Mouse (Mus musculus) intestine, postnatal 0 days (tissue): ENCODE measurements around the gene Dbnl. TPM values are rescaled to one million over a fixed set of nuclear protein-coding genes. Genes with fewer than 3 reads are reported as not detected.

Experiments
- ATAC-seq: fragments of 200-750 bp; cut with Nextera tagmentation; 2 replicates; pipeline ENCODE4 v1.8.0; 2017; ENCODE audit warnings: mild to moderate bottlenecking, moderate TSS enrichment, moderate library complexity
- H3K27ac ChIP-seq: fragments of 300-500 bp; sonication (generic); 2 replicates; pipeline ENCODE4 v1.5.1; 2014; ENCODE audit warnings: mild to moderate bottlenecking, low read depth, low read length, moderate library complexity
- H3K27me3 ChIP-seq: fragments of 300-500 bp; sonication (generic); replicated peaks from 2 replicates; pipeline ENCODE4 v1.6.1; 2014; ENCODE audit warnings: low read length, mixed read lengths; ENCODE audit not compliant: control insufficient read depth, insufficient read depth
- H3K36me3 ChIP-seq: fragments of 300-500 bp; sonication (generic); 2 replicates; pipeline ENCODE4 v1.6.1; 2014; ENCODE audit warnings: mild to moderate bottlenecking, moderate library complexity; ENCODE audit not compliant: control insufficient read depth, insufficient read depth
- H3K4me1 ChIP-seq: fragments of 300-500 bp; sonication (generic); replicated peaks from 2 replicates; pipeline ENCODE4 v1.6.1; 2014; ENCODE audit warnings: antibody characterized with exemption, low read length, mixed read lengths; ENCODE audit not compliant: control insufficient read depth, insufficient read depth
- H3K4me2 ChIP-seq: fragments of 300-500 bp; sonication (generic); replicated peaks from 2 replicates; pipeline ENCODE4 v1.6.1; 2014; ENCODE audit warnings: low read depth, mild to moderate bottlenecking, moderate library complexity
- H3K4me3 ChIP-seq: fragments of 300-500 bp; sonication (generic); 2 replicates; pipeline ENCODE4 v1.5.1; 2014; ENCODE audit warnings: low read depth, low read length
- H3K9ac ChIP-seq: fragments of 300-500 bp; sonication (generic); 2 replicates; pipeline ENCODE4 v1.6.1; 2014; ENCODE audit warnings: mild to moderate bottlenecking, low read depth, low read length
- H3K9me3 ChIP-seq: fragments of 300-500 bp; sonication (generic); 2 replicates; pipeline ENCODE4 v1.6.1; 2016; ENCODE audit warnings: mixed run types; ENCODE audit not compliant: control insufficient read depth
- CTCF ChIP-seq: sonication (generic); IDR thresholded peaks from 2 replicates; pipeline ENCODE4 v1.5.1; 2016; ENCODE audit warnings: low read depth, mild to moderate bottlenecking, control low read depth, antibody characterized with exemption, moderate library complexity
- WGBS: fragments of 180-500 bp; shearing (Covaris S2); extraction: QIAGEN DNeasy Blood & Tissue Kit; methylation state at CpG from one replicate; pipeline ENCODE4 v1.1.7; 2014; 5-methylcytosine and 5-hydroxymethylcytosine counted together
- polyA plus RNA-seq: library from polyadenylated mRNA; unstranded; fragments of >200 nt; fragmentation: Nextera tagmentation; extraction: Ambion mirVana; gene quantifications from 2 replicates; pipeline ENCODE4 v1.2.1, GENCODE M21; 2015

The Dbnl gene
- polyA plus RNA-seq, 1 experiment from 2014 or later, result 93.0 TPM

DNA sequence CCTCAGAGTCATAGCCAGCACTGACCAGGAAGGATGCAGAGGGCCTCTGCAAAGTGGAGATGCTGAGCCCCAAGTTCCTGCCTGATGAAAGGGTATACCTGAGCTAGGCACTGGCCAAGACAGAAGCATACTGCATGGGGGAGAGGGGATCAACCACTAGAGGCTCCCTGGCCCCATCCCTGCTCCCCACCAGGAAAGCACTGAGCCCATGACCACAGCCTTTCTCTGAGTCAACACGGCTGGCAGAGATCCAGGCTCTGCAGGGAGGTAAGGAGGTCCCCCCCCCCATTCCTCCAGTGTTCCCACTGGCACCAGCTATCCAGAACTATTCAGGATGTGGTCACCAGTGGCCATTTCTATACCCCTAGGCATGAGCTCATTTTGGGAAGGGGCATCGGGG lies 61.0 kb downstream of the Dbnl start:
- Histone ChIP-seq H3K4me2 (no peak overlapping the region), H3K27ac (no peak overlapping the region), H3K36me3 (no peaks in the 10 kb centered on the region), H3K9ac (no peak overlapping the region), H3K27me3 (no peaks in the 10 kb centered on the region), H3K4me3 (no peak overlapping the region), H3K4me1 (no peaks in the 10 kb centered on the region), H3K9me3 (no peaks in the 10 kb centered on the region)
- no peak for ATAC-seq
- 72% methylated on average over 2 of the region's 2 CpGs for WGBS
- TF ChIP-seq CTCF, result no peak

DNA sequence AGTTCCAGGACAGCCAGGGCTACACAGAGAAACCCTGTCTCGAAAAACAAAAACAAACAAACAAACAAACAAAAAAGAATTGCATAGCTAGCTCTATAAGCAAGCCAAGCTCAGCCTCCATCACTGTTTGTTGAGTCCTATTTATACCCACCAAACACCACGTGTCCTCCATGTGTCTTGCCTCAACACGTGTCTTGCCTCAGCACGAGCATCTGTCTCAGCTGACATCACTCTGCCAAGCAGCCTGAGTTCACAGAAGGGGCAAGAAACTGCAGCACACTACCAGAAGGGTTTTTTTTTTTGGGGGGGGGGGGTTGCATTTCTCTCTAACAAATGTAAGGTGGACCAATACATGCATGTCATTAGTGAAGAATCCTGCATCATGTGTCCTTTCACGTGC lies 62.2 kb downstream of the Dbnl start:
- H3K9me3 ChIP-seq, result no peaks in the 10 kb centered on the region
- WGBS, result 71% methylated on average over 5 of the region's 5 CpGs
- no peak overlapping the region for H3K9ac ChIP-seq
- no peaks in the 10 kb centered on the region for H3K36me3 ChIP-seq
- H3K4me2 ChIP-seq, result no peak overlapping the region
- H3K27ac ChIP-seq, result no peak overlapping the region
- no peak overlapping the region for H3K4me3 ChIP-seq
- ATAC-seq, result no peak
- no peaks in the 10 kb centered on the region for H3K4me1 ChIP-seq
- TF ChIP-seq CTCF, result no peak
- no peaks in the 10 kb centered on the region for H3K27me3 ChIP-seq

Other genes starting within 250 kb of the Dbnl start
- 4.7 and 6.3 TPM in 2 replicates for gene Ccdc117, start 246.3 kb upstream of the Dbnl start, polyA plus RNA-seq
- not detected in 2 replicates for gene Ankrd36, start 218.8 kb upstream of the Dbnl start, polyA plus RNA-seq
- gene Mrps24, start 72.8 kb upstream of the Dbnl start, polyA plus RNA-seq, result 173 and 190 TPM in 2 replicates
- gene Urgcp, start 26.1 kb upstream of the Dbnl start, polyA plus RNA-seq, result 15.4 and 19.0 TPM in 2 replicates
- 9.9 and 10.1 TPM in 2 replicates for gene Pgam2, start 15.2 kb downstream of the Dbnl start, polyA plus RNA-seq
- 9.0 and 9.2 TPM in 2 replicates for gene Polm, start 49.5 kb downstream of the Dbnl start, polyA plus RNA-seq
- 15.0 and 15.8 TPM in 2 replicates for gene Aebp1, start 73.5 kb downstream of the Dbnl start, polyA plus RNA-seq
- gene Pold2, start 89.8 kb downstream of the Dbnl start, polyA plus RNA-seq, result 32.3 and 32.7 TPM in 2 replicates
- gene Myl7, start 110.3 kb downstream of the Dbnl start, polyA plus RNA-seq, result 20.9 and 22.7 TPM in 2 replicates
- 0.44 TPM in 2 replicates for gene Gck, start 161.6 kb downstream of the Dbnl start, polyA plus RNA-seq
- gene Ykt6, start 167.2 kb downstream of the Dbnl start, polyA plus RNA-seq, result 50.9 and 53.8 TPM in 2 replicates